Mouse (Mus musculus) stomach, postnatal 0 days (tissue): Measurements from ENCODE around the gene Gm3854. TPM values are rescaled to one million over a fixed set of nuclear protein-coding genes. Genes with fewer than 3 reads are reported as not detected.
"Not testable (repeated sequence)": the region's sequence is repeated elsewhere in the genome, so short reads cannot be mapped to it uniquely, and the experiment has no call there.

Experiments used
- ATAC-seq: fragments of 200-750 bp; cut with Nextera tagmentation; 2 replicates; pipeline ENCODE4 v1.8.0; 2017; ENCODE audit not compliant: low FRiP score, low TSS enrichment
- DNase-seq: peaks from one replicate; pipeline ENCODE4 v3.0.0-alpha.2; 2016; ENCODE audit warnings: low spot score
- H3K27ac ChIP-seq: fragments of 300-500 bp; sonication (generic); replicated peaks from 2 replicates; pipeline ENCODE4 v1.5.1; 2014; ENCODE audit warnings: mild to moderate bottlenecking, control low read depth
- H3K27me3 ChIP-seq: fragments of 300-500 bp; sonication (generic); 2 replicates; pipeline ENCODE4 v1.6.1; 2014; ENCODE audit warnings: low read length; ENCODE audit not compliant: control insufficient read depth, insufficient read depth
- H3K36me3 ChIP-seq: fragments of 300-500 bp; sonication (generic); 2 replicates; pipeline ENCODE4 v1.6.1; 2014; ENCODE audit warnings: low read length, mixed read lengths; ENCODE audit not compliant: control insufficient read depth, insufficient read depth
- H3K4me1 ChIP-seq: fragments of 300-500 bp; sonication (generic); replicated peaks from 2 replicates; pipeline ENCODE4 v1.6.1; 2014; ENCODE audit warnings: antibody characterized with exemption; ENCODE audit not compliant: control insufficient read depth, insufficient read depth
- H3K4me2 ChIP-seq: fragments of 300-500 bp; sonication (generic); replicated peaks from 2 replicates; pipeline ENCODE4 v1.6.1; 2014; ENCODE audit warnings: low read depth, mild to moderate bottlenecking, control low read depth, moderate library complexity
- H3K4me3 ChIP-seq: fragments of 300-500 bp; sonication (generic); 2 replicates; pipeline ENCODE4 v1.5.1; 2014; ENCODE audit warnings: low read depth, low read length, control low read depth
- H3K9ac ChIP-seq: fragments of 300-500 bp; sonication (generic); 2 replicates; pipeline ENCODE4 v1.6.1; 2014; ENCODE audit warnings: mild to moderate bottlenecking, low read length, control low read depth, mixed read lengths
- H3K9me3 ChIP-seq: fragments of 300-500 bp; sonication (generic); 2 replicates; pipeline ENCODE4 v1.6.1; 2016; ENCODE audit warnings: low read length; ENCODE audit not compliant: control insufficient read depth
- CTCF ChIP-seq: IDR thresholded peaks from 2 replicates; pipeline ENCODE4 v1.5.1; 2016; ENCODE audit warnings: antibody characterized with exemption, low read depth, mild to moderate bottlenecking, moderate library complexity
- EP300 ChIP-seq: optimal IDR thresholded peaks from 2 replicates; pipeline ENCODE3; 2016; ENCODE audit warnings: antibody characterized with exemption
- WGBS: fragments of 180-500 bp; shearing (Covaris S2); extraction: QIAGEN DNeasy Blood & Tissue Kit; methylation state at CpG from one replicate; pipeline ENCODE4 v1.1.7; 2014; 5-methylcytosine and 5-hydroxymethylcytosine counted together
- polyA plus RNA-seq: library from polyadenylated mRNA; unstranded; fragments of >200 nt; fragmentation: Nextera tagmentation; extraction: Ambion mirVana; gene quantifications from 2 replicates; pipeline ENCODE4 v1.2.1, GENCODE M21; 2015

The Gm3854 gene
- 0.35 and 0.41 TPM in 2 replicates for polyA plus RNA-seq

GRCm38 (mm10) chr7:6343501-6344071, at the start of gene Gm3854:
Gm3854 (plus strand) TSS chr7:6343759.
- no peak for TF ChIP-seq CTCF
- no peak for TF ChIP-seq EP300
- no peak within 1 kb of the TSS for H3K27ac ChIP-seq
- H3K9me3 ChIP-seq = no peaks in the 10 kb centered on the region
- WGBS = 2% methylated on average over 26 of the region's 26 CpGs
- peak within 1 kb of the TSS; percentile 66 for H3K4me2 ChIP-seq
- H3K4me3 ChIP-seq = peak within 1 kb of the TSS; percentile 55
- DNase-seq (peak; percentile 40), ATAC-seq (peak; percentile 60)
- peak within 1 kb of the TSS; percentile 24; the same call in 1 of the 2 replicates for H3K9ac ChIP-seq
- no peaks in the 10 kb centered on the region for H3K27me3 ChIP-seq
- no peaks in the 10 kb centered on the region for H3K4me1 ChIP-seq
- H3K36me3 ChIP-seq = no peaks in the 10 kb centered on the region

DNA sequence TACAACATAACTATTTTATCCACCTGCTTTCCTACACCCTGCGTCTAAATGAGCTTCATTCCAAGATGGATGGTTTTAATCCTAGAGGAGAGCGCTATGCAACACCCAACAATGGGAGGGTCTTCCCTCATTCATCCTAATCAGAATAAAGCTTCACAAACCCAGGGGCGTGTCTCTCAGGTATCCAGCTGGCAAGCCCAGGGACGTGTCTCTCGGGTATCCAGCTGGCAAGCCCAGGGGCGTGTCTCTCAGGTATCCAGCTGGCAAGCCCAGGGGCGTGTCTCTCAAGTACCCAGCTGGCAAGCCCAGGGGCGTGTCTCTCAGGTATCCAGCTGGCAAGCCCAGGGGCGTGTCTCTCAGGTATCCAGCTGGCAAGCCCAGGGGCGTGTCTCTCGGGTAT, 42.8 kb upstream of the Gm3854 start:
- H3K4me1 ChIP-seq, H3K27ac ChIP-seq, H3K4me2 ChIP-seq, H3K27me3 ChIP-seq, H3K4me3 ChIP-seq, ATAC-seq, H3K9me3 ChIP-seq, H3K9ac ChIP-seq, H3K36me3 ChIP-seq: not testable (repeated sequence)
- DNase-seq = peak; percentile 23
- 39% methylated on average over 11 of the region's 11 CpGs for WGBS

- Histone ChIP-seq H3K27me3 (no peaks in the 10 kb centered on the region), H3K9me3 (no peaks in the 10 kb centered on the region), H3K4me1 (0 out of 2 replicates have a peak, but pooled peaks cover 3% of the 10 kb centered on the region), H3K4me2 (peak overlapping the region; percentile 54), H3K4me3 (peak overlapping the region; percentile 48), H3K27ac (peak overlapping the region; percentile 58), H3K36me3 (no peaks in the 10 kb centered on the region), H3K9ac (peak overlapping the region; percentile 53)
- no peak for DNase-seq
- TF ChIP-seq CTCF (no peak; the same call in 1 of the 2 replicates), EP300 (no peak)
- peak; percentile 75 for ATAC-seq
- WGBS = 14% methylated on average over 23 of the region's 23 CpGs
These were observed 12.9 kb upstream of the Gm3854 start for GRCm38 (mm10) chr7:6330458-6331232.

DNA sequence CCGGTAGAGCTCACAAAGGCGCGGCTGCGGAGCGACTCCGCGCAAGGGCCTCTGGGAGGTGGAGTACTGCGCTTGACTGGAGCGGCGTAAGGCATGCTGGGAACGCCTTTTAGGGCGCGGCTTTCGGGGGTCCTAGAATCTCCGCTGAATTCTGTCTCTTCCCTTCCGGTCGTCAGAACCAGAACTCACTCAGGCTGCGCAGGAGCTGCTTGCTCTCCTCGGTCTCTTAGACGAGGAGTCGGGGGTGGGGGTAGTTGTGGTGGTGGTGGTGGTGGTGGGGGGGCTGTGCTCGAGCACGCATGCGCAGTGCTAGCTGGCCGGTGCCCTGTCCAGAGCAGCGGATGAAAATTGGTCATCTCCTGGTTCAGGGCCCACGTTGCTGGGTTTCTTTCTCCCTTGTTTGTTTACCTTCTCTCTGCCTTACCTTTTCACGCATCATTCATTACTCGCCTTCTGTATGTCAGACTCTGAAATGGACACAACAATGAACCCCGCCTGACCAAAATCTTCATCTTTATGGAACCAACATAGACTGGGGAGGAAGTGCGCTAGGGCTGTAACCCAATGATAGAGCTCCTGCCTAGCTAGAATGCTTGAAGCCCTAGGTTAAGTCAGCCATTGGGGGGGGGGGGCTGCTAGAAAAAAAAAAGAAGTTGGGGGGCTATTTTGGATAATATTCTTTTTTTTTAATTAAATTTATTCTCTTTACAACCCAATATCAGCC, 12.2 kb upstream of the Gm3854 start, which contains the start of gene Zfp583:
Gene Zfp583 (minus strand): TSS at position 53 of the 724 bp plus-strand sequence.
- Histone ChIP-seq H3K9me3 (no peaks in the 10 kb centered on the region), H3K4me1 (0 out of 2 replicates have a peak, but pooled peaks cover 3% of the 10 kb centered on the region), H3K4me2 (peak within 1 kb of the TSS; percentile 54), H3K4me3 (peak within 1 kb of the TSS; percentile 48), H3K27me3 (no peaks in the 10 kb centered on the region), H3K36me3 (no peaks in the 10 kb centered on the region), H3K9ac (peak within 1 kb of the TSS; percentile 53), H3K27ac (peak within 1 kb of the TSS; percentile 58)
- DNase-seq (peak; percentile 76), ATAC-seq (peak; percentile 94)
- WGBS = 5% methylated on average over 31 of the region's 31 CpGs
- TF ChIP-seq CTCF = no peak
- TF ChIP-seq EP300 = no peak

GRCm38 (mm10) chr7:6339865-6340264, 3.7 kb upstream of the Gm3854 start:
- Histone ChIP-seq H3K4me3 (no peak overlapping the region), H3K4me2 (no peak overlapping the region), H3K9me3 (no peaks in the 10 kb centered on the region), H3K27ac (no peak overlapping the region), H3K9ac (no peak overlapping the region), H3K4me1 (no peaks in the 10 kb centered on the region), H3K36me3 (no peaks in the 10 kb centered on the region), H3K27me3 (no peaks in the 10 kb centered on the region)
- no peak for ATAC-seq
- WGBS = 75% methylated on average over 5 of the region's 5 CpGs
- TF ChIP-seq EP300 (no peak), CTCF (no peak)
- no peak for DNase-seq
